Mouse (Mus musculus) right cerebral cortex, postnatal 14 days (tissue): ENCODE data around the gene Pnpo.

Experiments used
- DNase-seq: peaks from one replicate; pipeline ENCODE4 v3.0.0; 2022

The Pnpo gene

GRCm38 (mm10) chr11:96899449-96900306, 44.1 kb downstream of the Pnpo start:
- DNase-seq = no peak

GRCm38 (mm10) chr11:96895886-96896285, 47.9 kb downstream of the Pnpo start:
- DNase-seq = no peak

- no peak for DNase-seq
Measured at GRCm38 (mm10) chr11:96893203-96893842, 50.5 kb downstream of the Pnpo start.

GRCm38 (mm10) chr11:96891784-96892527, 51.8 kb downstream of the Pnpo start:
- DNase-seq = no peak
